Mouse (Mus musculus): Measurements from ENCODE around the gene Aldh3b1.

DNA sequence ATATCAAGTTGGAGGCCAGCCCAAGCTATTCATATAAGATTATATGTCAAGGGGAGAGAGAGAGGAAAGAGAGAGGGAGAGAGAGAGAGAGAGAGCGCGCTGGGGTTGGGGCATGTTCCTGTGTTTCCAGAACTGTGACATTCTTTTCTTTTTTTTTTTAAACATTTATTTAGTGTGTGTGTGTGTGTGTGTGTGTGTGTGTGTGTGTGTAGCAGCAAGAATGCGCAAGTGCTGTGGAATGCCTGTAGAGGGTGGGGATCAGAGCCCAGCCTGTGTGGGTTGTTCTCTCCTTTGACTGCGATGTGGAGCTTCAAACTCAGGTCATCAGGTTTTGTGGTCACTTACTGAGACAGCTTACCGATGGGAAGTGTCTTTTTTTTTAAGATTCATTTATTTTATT is 30.6 kb upstream of the Aldh3b1 start:
- TF ChIP-seq GATA1 (IDR thresholded peaks at IDR 0.05; ENCODE audit: low read length) = no peak
- TF ChIP-seq TAL1 (IDR thresholded peaks at IDR 0.05; ENCODE audit: low read length) = no peak

All from erythroblast, embryonic 14.5 days (primary cell).